Mouse (Mus musculus): ENCODE data around the gene Mrps10.

DNA sequence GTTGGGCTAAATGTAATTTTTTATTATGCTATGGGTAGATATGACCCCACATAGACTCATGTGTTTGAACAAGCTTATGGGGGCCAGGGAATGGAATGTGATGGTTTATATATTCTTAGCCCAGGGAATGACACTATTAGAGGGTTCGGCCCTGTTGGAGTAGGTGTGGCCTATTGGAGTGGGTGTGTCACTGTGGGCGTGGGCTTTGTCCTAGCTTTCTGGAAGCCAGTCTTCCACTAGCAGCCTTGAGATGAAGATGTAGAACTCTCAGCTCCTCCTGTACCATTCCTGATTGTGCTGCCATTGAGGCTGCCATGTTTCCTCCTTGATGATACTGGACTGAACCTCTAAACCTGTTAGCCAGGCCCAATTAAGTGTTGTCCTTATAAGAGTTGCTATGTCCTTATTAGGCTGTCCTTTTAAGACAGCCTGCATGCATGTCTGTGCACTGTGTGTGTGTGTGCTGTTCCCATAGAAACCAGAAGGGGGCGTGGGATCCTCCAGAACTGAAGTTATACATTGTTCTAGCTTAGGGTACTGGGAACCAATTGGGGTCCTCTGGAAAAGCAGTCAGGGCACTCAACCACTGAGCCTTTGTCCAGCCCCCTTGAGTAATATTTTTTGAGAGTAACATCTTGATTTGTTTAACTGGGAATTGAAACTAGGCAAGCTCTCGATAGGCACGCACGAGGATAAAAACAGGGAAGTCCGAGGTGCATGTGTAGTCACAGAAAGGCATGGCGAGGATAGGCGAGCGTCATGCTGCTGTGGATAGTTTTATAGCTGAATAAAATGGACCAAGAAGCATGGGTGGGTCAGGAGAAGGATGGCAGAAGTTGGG lies 39.2 kb downstream of the Mrps10 start:
- no peak for TF ChIP-seq CTCF (IDR thresholded peaks at IDR 0.05; ENCODE audit: control insufficient read depth, insufficient read depth, low read length)
- no peak for TF ChIP-seq POLR2A (IDR thresholded peaks at IDR 0.05; ENCODE audit: borderline replicate concordance, control insufficient read depth, low read depth, low read length)
